Mouse (Mus musculus): Measurements from ENCODE around the gene Zfp184. TPM values are rescaled to one million over a fixed set of nuclear protein-coding genes. Genes with fewer than 3 reads are reported as not detected.
A peak's percentile ranks its signal among the peaks of the same experiment; 100 is the strongest.
"Not testable (repeated sequence)": the region's sequence is repeated elsewhere in the genome, so short reads cannot be mapped to it uniquely, and the experiment has no call there.

The Zfp184 gene
- polyA plus RNA-seq (2012; rRNA removed) = 0.95 and 1.0 TPM in 2 replicates

- under 1% methylated on average over 50 of the region's 50 CpGs for WGBS
- Histone ChIP-seq H3K4me1 (ENCODE audit: control insufficient read depth, insufficient read depth, low read length) (no peaks in the 10 kb centered on the region), H3K27ac (ENCODE audit: insufficient read depth, low read length) (no peak within 1 kb of the TSS), H3K27me3 (ENCODE audit: control insufficient read depth, insufficient read depth, low read length) (no peaks in the 10 kb centered on the region), H3K4me3 (replicated peaks; ENCODE audit: insufficient read depth, low read depth, low read length) (peak within 1 kb of the TSS; percentile 97)
- DNase-seq = peak; percentile 91 to 93
- TF ChIP-seq CTCF (IDR thresholded peaks at IDR 0.05; ENCODE audit: borderline replicate concordance, insufficient read depth, low read depth, low read length) (no peak), POLR2A (IDR thresholded peaks at IDR 0.05; ENCODE audit: borderline replicate concordance, insufficient read depth, low read length) (no peak)
These were observed at the start of gene Zfp184 for GRCm38 (mm10) chr13:21944926-21945740. Gene Zfp184, plus strand, starts transcription at chr13:21945094.

GRCm38 (mm10) chr13:21896549-21897244 lies 48.2 kb upstream of the Zfp184 start:
- Histone ChIP-seq H3K27ac (ENCODE audit: insufficient read depth, low read length) (no peak overlapping the region), H3K4me3 (replicated peaks; ENCODE audit: insufficient read depth, low read depth, low read length) (peak overlapping the region; percentile 45), H3K4me1 (ENCODE audit: control insufficient read depth, insufficient read depth, low read length) (no peaks in the 10 kb centered on the region), H3K27me3 (ENCODE audit: control insufficient read depth, insufficient read depth, low read length) (no peaks in the 10 kb centered on the region)
- WGBS = 11% methylated on average over 24 of the region's 24 CpGs
- DNase-seq = peak; percentile 54 to 70
- TF ChIP-seq CTCF (IDR thresholded peaks at IDR 0.05; ENCODE audit: borderline replicate concordance, insufficient read depth, low read depth, low read length) (no peak), POLR2A (IDR thresholded peaks at IDR 0.05; ENCODE audit: borderline replicate concordance, insufficient read depth, low read length) (no peak)

GRCm38 (mm10) chr13:21897245-21897634 lies 47.7 kb upstream of the Zfp184 start:
- TF ChIP-seq CTCF (IDR thresholded peaks at IDR 0.05; ENCODE audit: borderline replicate concordance, insufficient read depth, low read depth, low read length) = no peak
- no peak for TF ChIP-seq POLR2A (IDR thresholded peaks at IDR 0.05; ENCODE audit: borderline replicate concordance, insufficient read depth, low read length)
- Histone ChIP-seq H3K4me3 (replicated peaks; ENCODE audit: insufficient read depth, low read depth, low read length) (peak overlapping the region; percentile 45), H3K27ac (ENCODE audit: insufficient read depth, low read length) (no peak overlapping the region), H3K27me3 (ENCODE audit: control insufficient read depth, insufficient read depth, low read length) (no peaks in the 10 kb centered on the region), H3K4me1 (ENCODE audit: control insufficient read depth, insufficient read depth, low read length) (no peaks in the 10 kb centered on the region)
- DNase-seq = no peak
- 2% methylated on average over 11 of the region's 11 CpGs for WGBS

GRCm38 (mm10) chr13:21900870-21901565 lies 43.9 kb upstream of the Zfp184 start:
- H3K27me3 ChIP-seq (ENCODE audit: control insufficient read depth, insufficient read depth, low read length); H3K4me1 ChIP-seq (ENCODE audit: control insufficient read depth, insufficient read depth, low read length); H3K4me3 ChIP-seq (replicated peaks; ENCODE audit: insufficient read depth, low read depth, low read length); H3K27ac ChIP-seq (ENCODE audit: insufficient read depth, low read length); DNase-seq: not testable (repeated sequence)
- 93% methylated on average over 9 of the region's 9 CpGs for WGBS

GRCm38 (mm10) chr13:21903500-21903899 lies 41.4 kb upstream of the Zfp184 start:
- TF ChIP-seq POLR2A (IDR thresholded peaks at IDR 0.05; ENCODE audit: borderline replicate concordance, insufficient read depth, low read length) (no peak), CTCF (IDR thresholded peaks at IDR 0.05; ENCODE audit: borderline replicate concordance, insufficient read depth, low read depth, low read length) (no peak)
- Histone ChIP-seq H3K27ac (ENCODE audit: insufficient read depth, low read length) (no peak overlapping the region), H3K4me3 (replicated peaks; ENCODE audit: insufficient read depth, low read depth, low read length) (no peak overlapping the region), H3K4me1 (ENCODE audit: control insufficient read depth, insufficient read depth, low read length) (no peaks in the 10 kb centered on the region), H3K27me3 (ENCODE audit: control insufficient read depth, insufficient read depth, low read length) (no peaks in the 10 kb centered on the region; the same call in 1 of the 2 replicates)
- 21% methylated on average over 3 of the region's 3 CpGs for whole genome bisulfite sequencing
- no peak for DNase-seq

- H3K27ac ChIP-seq (ENCODE audit: insufficient read depth, low read length); H3K4me3 ChIP-seq (replicated peaks; ENCODE audit: insufficient read depth, low read depth, low read length); H3K4me1 ChIP-seq (ENCODE audit: control insufficient read depth, insufficient read depth, low read length); H3K27me3 ChIP-seq (ENCODE audit: control insufficient read depth, insufficient read depth, low read length); DNase-seq: not testable (repeated sequence)
- 83% methylated on average over 4 of the region's 4 CpGs for whole genome bisulfite sequencing
These were observed 40.8 kb upstream of the Zfp184 start for GRCm38 (mm10) chr13:21904090-21904489.

GRCm38 (mm10) chr13:21906301-21906700 lies 38.6 kb upstream of the Zfp184 start:
- no peak for TF ChIP-seq POLR2A (IDR thresholded peaks at IDR 0.05; ENCODE audit: borderline replicate concordance, insufficient read depth, low read length)
- no peak for TF ChIP-seq CTCF (IDR thresholded peaks at IDR 0.05; ENCODE audit: borderline replicate concordance, insufficient read depth, low read depth, low read length)
- H3K4me3 ChIP-seq (replicated peaks; ENCODE audit: insufficient read depth, low read depth, low read length) = no peak overlapping the region
- DNase-seq = no peak
- no peaks in the 10 kb centered on the region; the same call in 1 of the 2 replicates for H3K27me3 ChIP-seq (ENCODE audit: control insufficient read depth, insufficient read depth, low read length)
- H3K4me1 ChIP-seq (ENCODE audit: control insufficient read depth, insufficient read depth, low read length) = no peaks in the 10 kb centered on the region
- 69% methylated on average over 7 of the region's 7 CpGs for WGBS
- H3K27ac ChIP-seq (ENCODE audit: insufficient read depth, low read length) = no peak overlapping the region

Data from cerebellum, adult 2 months (tissue).